Mouse (Mus musculus) midbrain, embryonic 12.5 days (tissue): ENCODE results near the gene Olfr1443. TPM values are rescaled to one million over a fixed set of nuclear protein-coding genes. Genes with fewer than 3 reads are reported as not detected.

Source experiments
- polyA plus RNA-seq: library from polyadenylated mRNA; unstranded; fragments of >200 nt; fragmentation: Nextera tagmentation; extraction: Ambion mirVana; gene quantifications from 2 replicates; pipeline ENCODE4 v1.2.1, GENCODE M21; 2016

The Olfr1443 gene
- polyA plus RNA-seq, 1 experiment from 2014 or later: not detected

Other genes starting within 250 kb of the Olfr1443 start
- gene Mpeg1, start 217.3 kb upstream of the Olfr1443 start, polyA plus RNA-seq: 0.43 and 0.48 TPM in 2 replicates
- 63.5 and 67.3 TPM in 2 replicates for gene Dtx4, start 176.7 kb upstream of the Olfr1443 start, polyA plus RNA-seq
- gene Fam111a, start 132.4 kb upstream of the Olfr1443 start, polyA plus RNA-seq: 15.4 and 16.7 TPM in 2 replicates
- not detected in 2 replicates for gene Gm4952, start 78.1 kb upstream of the Olfr1443 start, polyA plus RNA-seq
- not detected in 2 replicates for gene Glyat, start 44.8 kb upstream of the Olfr1443 start, polyA plus RNA-seq
- gene Olfr1442, start 7.7 kb upstream of the Olfr1443 start, polyA plus RNA-seq: not detected in 2 replicates
- not detected in 2 replicates for gene Keg1, start 17.7 kb downstream of the Olfr1443 start, polyA plus RNA-seq
- gene Cntf, start 87.5 kb downstream of the Olfr1443 start, polyA plus RNA-seq: 1.6 TPM in 2 replicates
- 22.1 and 22.7 TPM in 2 replicates for gene Zfp91, start 118.0 kb downstream of the Olfr1443 start, polyA plus RNA-seq
- gene Lpxn, start 118.1 kb downstream of the Olfr1443 start, polyA plus RNA-seq: 1.3 and 1.8 TPM in 2 replicates
- gene Gm5244, start 168.6 kb downstream of the Olfr1443 start, polyA plus RNA-seq: not detected in 2 replicates
- not detected in 2 replicates for gene Olfr1444, start 179.2 kb downstream of the Olfr1443 start, polyA plus RNA-seq
- not detected in 2 replicates for gene Olfr1445, start 205.7 kb downstream of the Olfr1443 start, polyA plus RNA-seq
- gene Olfr1446, start 215.4 kb downstream of the Olfr1443 start, polyA plus RNA-seq: not detected in 2 replicates
- not detected in 2 replicates for gene Olfr1447, start 225.6 kb downstream of the Olfr1443 start, polyA plus RNA-seq
- gene Olfr1448, start 246.3 kb downstream of the Olfr1443 start, polyA plus RNA-seq: not detected in 2 replicates